Mouse (Mus musculus) adrenal gland, postnatal 36 days (tissue): ENCODE data around the gene Rap1gap. TPM values are rescaled to one million over a fixed set of nuclear protein-coding genes. Genes with fewer than 3 reads are reported as not detected.

Source experiments
- DNase-seq, 2 experiments: peaks; one replicate each; pipeline ENCODE4 v3.0.0; 2021; ENCODE audit warnings: mixed read lengths in 1 of 2
- total RNA-seq, 2 experiments: library from RNA; stranded (reverse); gene quantifications; 2 replicates each; pipeline ENCODE4 v1.2.3; 2021

The Rap1gap gene
- total RNA-seq, 2 experiments from 2014 or later, result 102 to 123 TPM

DNA sequence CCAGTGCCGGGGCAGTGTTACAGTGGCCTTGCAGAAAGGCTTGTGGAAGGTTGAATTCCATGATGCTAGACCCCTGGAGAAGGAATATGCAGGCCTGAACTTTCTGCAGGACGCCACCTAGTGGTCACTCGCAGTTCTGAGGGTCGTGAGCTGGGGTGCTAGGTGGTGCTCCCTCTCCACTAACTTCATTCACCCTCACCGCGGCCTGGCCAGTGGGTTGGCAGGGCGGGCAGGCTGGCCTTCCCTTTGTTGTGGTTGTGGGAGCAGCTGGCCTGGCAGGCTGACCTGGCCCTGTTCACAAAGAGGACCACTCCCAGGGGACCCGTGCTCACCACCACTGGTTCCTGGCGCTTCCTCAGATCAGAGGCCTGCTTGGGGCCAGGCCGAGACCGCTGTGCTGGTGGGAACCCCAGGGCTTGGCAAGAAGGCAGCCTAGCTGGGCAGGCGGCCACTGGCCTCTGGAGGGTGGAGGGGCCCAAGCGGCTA is 80.0 kb downstream of the Rap1gap start:
- peak in 1 of 2 experiments; percentile 59 for DNase-seq

DNA sequence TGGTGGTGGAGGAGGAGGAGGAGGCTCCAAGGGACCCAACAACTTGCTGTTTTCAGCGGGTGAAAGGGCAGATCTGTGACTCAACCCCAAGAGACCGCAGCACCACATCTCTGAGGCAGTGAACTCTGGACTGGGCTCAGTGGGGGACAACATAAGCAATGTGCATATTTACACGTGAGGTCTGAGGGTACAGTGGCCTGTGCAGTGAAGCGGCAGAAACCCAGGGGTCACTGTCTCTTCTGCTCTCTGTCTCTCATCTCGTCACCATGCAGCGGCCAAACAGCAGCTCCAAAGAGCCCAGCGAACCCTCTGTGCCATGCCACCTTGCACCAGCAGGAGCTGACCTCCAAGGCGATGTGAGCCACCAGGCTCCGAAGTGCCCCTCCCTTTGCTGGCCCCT is 82.6 kb downstream of the Rap1gap start:
- no peak for DNase-seq

- no peak for DNase-seq
Observed at GRCm38 (mm10) chr4:137747590-137747989, 83.1 kb downstream of the Rap1gap start.

- no peak for DNase-seq
Observed at GRCm38 (mm10) chr4:137748726-137749125, 84.2 kb downstream of the Rap1gap start.

- DNase-seq, result no peak
Observed at GRCm38 (mm10) chr4:137749680-137750079, 85.2 kb downstream of the Rap1gap start.

DNA sequence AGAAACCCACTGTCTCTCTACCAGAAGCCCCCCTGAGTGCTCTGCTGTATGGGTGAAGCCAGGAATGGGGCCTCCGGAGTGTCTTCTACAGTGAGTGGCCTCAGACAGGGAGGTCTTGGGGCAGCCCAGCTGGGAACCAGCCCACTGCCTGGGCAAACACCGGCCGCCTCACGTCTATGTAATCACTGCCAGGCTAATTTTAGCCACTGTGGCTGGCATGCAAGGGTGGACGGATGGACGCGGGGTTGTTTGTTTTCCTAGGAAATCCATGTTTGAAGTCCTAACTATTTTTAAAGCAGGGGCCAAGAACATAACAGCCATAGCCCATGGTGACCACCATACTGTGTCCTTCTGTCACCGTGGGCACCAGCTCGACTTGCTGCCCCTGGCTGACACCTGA is 85.6 kb downstream of the Rap1gap start:
- no peak for DNase-seq

GRCm38 (mm10) chr4:137751310-137751709 is 86.8 kb downstream of the Rap1gap start:
- DNase-seq, result no peak

DNA sequence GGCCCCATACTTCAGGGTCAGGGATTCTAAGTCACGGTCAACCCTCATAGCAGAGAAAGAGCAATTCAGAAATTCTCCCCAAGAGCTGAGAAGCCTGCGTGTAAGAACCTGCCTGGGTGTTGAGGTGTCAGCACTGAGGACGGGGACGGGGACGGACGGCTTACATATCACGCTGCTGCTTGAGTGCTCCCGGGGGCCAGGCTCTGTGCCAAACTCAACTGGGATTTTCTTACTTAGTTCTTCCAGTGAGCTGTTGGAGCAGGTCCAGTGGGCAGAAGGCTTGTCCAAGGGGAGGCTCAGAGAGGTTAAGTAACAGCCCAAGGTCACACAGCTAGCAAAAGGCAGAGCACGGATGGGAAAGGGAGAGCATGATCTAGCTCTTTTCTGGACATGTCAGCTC is 87.2 kb downstream of the Rap1gap start:
- peak; percentile 49 to 65 for DNase-seq

- peak in 1 of 2 experiments; percentile 55 for DNase-seq
Observed at GRCm38 (mm10) chr4:137752471-137752870, 87.9 kb downstream of the Rap1gap start.

DNA sequence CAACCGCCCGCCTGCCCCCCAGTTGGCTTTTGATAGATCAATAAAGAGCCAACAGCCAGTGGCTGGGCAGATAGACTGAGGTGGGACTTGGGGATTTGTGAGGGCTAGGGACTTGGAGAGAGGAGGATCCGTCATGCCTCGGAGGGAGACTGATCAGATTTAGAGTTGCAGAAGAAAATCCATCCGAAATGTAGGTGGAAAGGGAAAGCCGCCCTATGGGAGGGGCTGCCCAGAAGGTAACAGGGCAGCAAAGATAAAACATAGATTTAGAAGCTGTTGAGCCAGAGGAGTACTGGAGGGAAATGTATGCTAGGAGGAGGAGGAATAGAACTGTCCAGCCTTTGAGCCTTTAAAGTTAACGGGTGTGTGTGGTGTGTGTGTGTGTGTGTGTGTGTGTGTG is 88.7 kb downstream of the Rap1gap start:
- no peak for DNase-seq

DNA sequence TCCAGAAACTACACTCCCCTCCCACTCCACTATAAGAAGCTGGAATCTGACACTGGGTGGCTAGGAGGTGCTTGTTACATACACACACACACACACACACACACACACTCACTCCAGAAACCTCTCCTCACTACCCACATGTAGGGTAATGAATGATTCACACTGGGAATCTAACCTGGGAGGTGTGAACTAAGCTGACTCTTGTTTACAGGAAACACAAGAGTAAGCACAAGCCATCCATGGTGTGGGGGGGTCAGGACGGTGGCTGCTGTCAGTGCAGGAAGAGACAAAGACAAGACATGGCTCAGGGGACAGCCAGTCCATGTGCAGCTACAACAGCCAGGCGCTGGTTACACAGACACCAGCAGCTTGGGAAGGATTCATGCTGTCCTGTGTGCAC is 89.9 kb downstream of the Rap1gap start:
- DNase-seq, result no peak

DNA sequence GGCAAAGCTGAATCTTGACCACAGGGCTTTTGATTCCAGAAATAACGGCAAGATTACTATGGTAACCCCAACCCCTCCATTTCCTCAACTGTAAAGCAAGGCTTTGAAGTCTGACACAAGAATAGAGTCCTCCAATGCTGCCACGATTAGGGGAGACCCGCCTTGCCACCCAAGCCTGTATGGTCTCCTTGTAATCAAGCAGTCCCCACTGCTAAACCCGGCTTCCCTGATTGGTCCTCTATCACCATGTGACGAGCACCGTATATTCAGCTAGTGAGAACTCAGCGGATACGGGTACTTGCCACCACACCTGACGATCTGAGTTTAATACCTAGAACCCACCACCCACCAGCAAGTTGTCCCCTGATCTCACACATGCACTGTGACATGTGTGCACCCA is 98.4 kb downstream of the Rap1gap start:
- DNase-seq, result no peak

GRCm38 (mm10) chr4:137763920-137764495 is 99.5 kb downstream of the Rap1gap start:
- peak in 1 of 2 experiments; percentile 69 for DNase-seq

- no peak for DNase-seq
Observed at GRCm38 (mm10) chr4:137764621-137765020, 100.1 kb downstream of the Rap1gap start.

DNA sequence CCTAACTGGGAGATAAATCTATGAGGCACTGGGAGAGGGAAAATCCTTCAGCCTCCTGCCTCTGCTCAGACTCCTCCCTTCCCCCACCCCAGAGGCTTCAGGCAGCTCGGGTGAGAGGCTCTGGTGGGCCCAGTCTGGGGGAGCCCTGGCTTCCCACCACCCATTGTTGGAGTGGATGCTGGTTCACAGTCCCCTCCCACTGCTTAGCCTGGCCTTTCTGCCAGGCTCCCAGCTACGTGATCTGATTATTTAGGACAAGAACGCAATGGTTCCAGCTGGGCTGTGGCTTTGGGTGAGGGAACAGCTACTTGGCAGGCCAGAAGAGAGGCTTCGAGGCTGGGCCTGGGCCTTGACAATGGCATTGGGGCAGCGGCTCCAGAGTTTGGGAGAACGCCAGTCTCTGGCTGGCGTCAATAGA is 101.0 kb downstream of the Rap1gap start:
- peak; percentile 78 to 88 for DNase-seq

GRCm38 (mm10) chr4:137766365-137766764 is 101.8 kb downstream of the Rap1gap start:
- DNase-seq, result no peak

DNA sequence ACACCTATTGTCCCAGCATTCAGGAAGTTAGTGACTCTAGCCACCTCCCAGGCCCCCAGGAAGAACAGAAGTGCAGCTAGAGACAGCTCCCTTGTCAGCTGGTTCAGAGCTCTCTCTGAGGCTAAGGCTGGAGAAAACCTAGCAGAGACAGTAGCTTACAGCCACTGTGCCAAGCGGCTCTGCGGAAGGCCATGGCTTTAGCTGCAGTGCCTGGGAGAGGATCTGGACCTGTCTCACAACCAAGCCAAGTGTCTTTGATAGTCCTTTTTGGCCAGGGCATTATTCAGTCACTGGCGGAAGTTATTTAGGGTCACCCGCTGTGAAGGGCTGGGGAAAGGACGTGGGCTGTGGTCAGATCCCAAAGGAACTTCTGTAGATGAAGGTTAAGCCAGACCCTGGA is 103.9 kb downstream of the Rap1gap start:
- no peak for DNase-seq

DNA sequence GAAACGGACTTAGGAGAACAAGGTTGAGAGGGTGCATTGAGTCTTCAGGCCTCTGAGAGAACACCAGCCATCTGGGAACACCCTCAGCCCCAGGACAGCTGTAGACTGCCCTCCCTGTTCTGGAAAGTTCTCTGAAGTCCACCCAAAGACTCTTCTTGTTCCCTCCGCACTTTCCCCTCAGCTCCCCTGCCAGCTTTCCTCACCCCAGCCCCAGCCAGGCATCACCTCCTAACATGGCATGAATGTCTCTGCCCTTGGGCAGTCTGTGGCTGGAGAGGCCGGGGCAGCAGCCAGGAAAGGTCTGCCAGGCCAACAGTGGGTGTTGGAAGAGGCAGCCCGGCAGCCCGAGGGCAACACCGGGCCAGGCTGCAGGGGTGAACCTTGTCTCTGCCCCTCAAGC is 104.3 kb downstream of the Rap1gap start:
- DNase-seq, result peak in 1 of 2 experiments; percentile 59

DNA sequence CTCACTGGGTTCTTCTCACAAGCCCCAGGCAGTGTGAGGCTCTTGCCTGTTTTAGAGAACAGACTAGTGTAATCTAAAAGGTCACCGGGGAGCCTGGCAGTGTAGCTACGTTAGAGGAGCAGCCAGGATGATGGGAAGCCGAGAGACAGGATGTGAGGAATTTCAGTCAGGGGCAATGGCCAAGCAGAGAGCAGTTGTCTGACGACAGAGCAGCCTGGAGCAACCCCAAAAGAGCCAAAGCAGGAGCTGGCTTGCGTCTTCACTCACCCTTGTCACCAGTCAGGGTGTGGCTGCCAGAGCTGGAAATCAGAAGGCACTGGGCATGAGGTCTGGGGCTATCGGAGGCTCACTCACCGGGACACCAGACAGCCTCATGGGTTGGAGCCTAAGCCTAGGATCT is 105.1 kb downstream of the Rap1gap start:
- no peak for DNase-seq

GRCm38 (mm10) chr4:137770901-137771612 is 106.5 kb downstream of the Rap1gap start:
- no peak for DNase-seq

- no peak for DNase-seq
Observed at GRCm38 (mm10) chr4:137771749-137772148, 107.2 kb downstream of the Rap1gap start.

- DNase-seq, result no peak
Observed at GRCm38 (mm10) chr4:137772438-137773056, 108.0 kb downstream of the Rap1gap start.

GRCm38 (mm10) chr4:137773369-137773899 is 108.9 kb downstream of the Rap1gap start:
- peak; percentile 47 to 77 for DNase-seq
